Mouse (Mus musculus) cortical plate, adult 2 months (tissue): ENCODE data around the gene Elmod1.

Experiments used
- CTCF ChIP-seq: fragments of 200-500 bp; IDR thresholded peaks from 2 replicates; pipeline ENCODE4 v1.5.1; 2011; ENCODE audit warnings: mild to moderate bottlenecking, control low read depth, low read length; ENCODE audit not compliant: insufficient read depth; ENCODE audit errors: extremely low read depth
- POLR2A ChIP-seq: fragments of 200-500 bp; IDR thresholded peaks from 2 replicates; pipeline ENCODE4 v1.6.1; 2011; ENCODE audit warnings: mild to moderate bottlenecking, low read length, control low read depth; ENCODE audit not compliant: insufficient read depth; ENCODE audit errors: extremely low read depth

GRCm38 (mm10) chr9:53972358-53972757 lies 2.7 kb downstream of the Elmod1 start:
- TF ChIP-seq CTCF (no peak), POLR2A (no peak)
